Mouse (Mus musculus) urinary bladder, postnatal 25 days (tissue): ENCODE measurements around the gene Stat6.
"Not testable (repeated sequence)": the region's sequence is repeated elsewhere in the genome, so short reads cannot be mapped to it uniquely, and the experiment has no call there.

Experiments
- DNase-seq: peaks from one replicate; pipeline ENCODE4 v3.0.0; 2022; ENCODE audit warnings: low spot score

The Stat6 gene

GRCm38 (mm10) chr10:127652906-127653638 lies 10.3 kb downstream of the Stat6 start:
- DNase-seq = no peak

GRCm38 (mm10) chr10:127654970-127655579 lies 12.3 kb downstream of the Stat6 start:
- DNase-seq = no peak

- not testable (repeated sequence) for DNase-seq
These were observed 14.8 kb downstream of the Stat6 start for GRCm38 (mm10) chr10:127657617-127658016.

- no peak for DNase-seq
These were observed 15.3 kb downstream of the Stat6 start for GRCm38 (mm10) chr10:127658076-127658475.

- DNase-seq = no peak
These were observed 16.8 kb downstream of the Stat6 start for GRCm38 (mm10) chr10:127659551-127659950.

GRCm38 (mm10) chr10:127661291-127661914 lies 18.6 kb downstream of the Stat6 start:
- no peak for DNase-seq

GRCm38 (mm10) chr10:127661915-127662663 lies 19.3 kb downstream of the Stat6 start:
- peak; percentile 50 for DNase-seq

GRCm38 (mm10) chr10:127662666-127663253 lies 20.0 kb downstream of the Stat6 start:
- no peak for DNase-seq

- no peak for DNase-seq
These were observed 20.8 kb downstream of the Stat6 start for GRCm38 (mm10) chr10:127663590-127663989.

- no peak for DNase-seq
These were observed 21.4 kb downstream of the Stat6 start for GRCm38 (mm10) chr10:127664166-127664565.

- no peak for DNase-seq
These were observed 22.1 kb downstream of the Stat6 start for GRCm38 (mm10) chr10:127664891-127665290.

- no peak for DNase-seq
These were observed 22.8 kb downstream of the Stat6 start for GRCm38 (mm10) chr10:127665366-127666181.

GRCm38 (mm10) chr10:127666501-127667268 lies 23.9 kb downstream of the Stat6 start, which contains the start of gene Nemp1:
TSS of gene Nemp1 (plus strand) at chr10:127666901.
- DNase-seq = peak; percentile 76

GRCm38 (mm10) chr10:127667269-127668092 lies 24.7 kb downstream of the Stat6 start:
- DNase-seq = peak; percentile 73

GRCm38 (mm10) chr10:127668093-127669050 lies 25.6 kb downstream of the Stat6 start, which contains the start of gene Nab2:
TSS of gene Nab2 (minus strand) at chr10:127668568.
- DNase-seq = peak; percentile 71

- no peak for DNase-seq
These were observed 26.4 kb downstream of the Stat6 start for GRCm38 (mm10) chr10:127669170-127669569.

- DNase-seq = no peak
These were observed 27.4 kb downstream of the Stat6 start for GRCm38 (mm10) chr10:127670185-127670584.

GRCm38 (mm10) chr10:127671276-127671675 lies 28.5 kb downstream of the Stat6 start:
- no peak for DNase-seq
